Mouse (Mus musculus) small intestine, adult 2 months (tissue): ENCODE measurements around the gene Olfr1406.

Source experiments
- CTCF ChIP-seq: fragments of 200-500 bp; IDR thresholded peaks from 2 replicates; pipeline ENCODE4 v1.5.1; 2012; ENCODE audit warnings: low read depth, mild to moderate bottlenecking, control low read depth, inconsistent platforms, low read length, moderate library complexity, mixed read lengths; ENCODE audit not compliant: insufficient replicate concordance, insufficient read length; ENCODE audit errors: extremely low read depth
- POLR2A ChIP-seq: fragments of 200-500 bp; IDR thresholded peaks from 2 replicates; pipeline ENCODE4 v1.6.1; 2012; ENCODE audit warnings: low read depth, mild to moderate bottlenecking, control low read depth, inconsistent platforms, low read length, moderate library complexity

DNA sequence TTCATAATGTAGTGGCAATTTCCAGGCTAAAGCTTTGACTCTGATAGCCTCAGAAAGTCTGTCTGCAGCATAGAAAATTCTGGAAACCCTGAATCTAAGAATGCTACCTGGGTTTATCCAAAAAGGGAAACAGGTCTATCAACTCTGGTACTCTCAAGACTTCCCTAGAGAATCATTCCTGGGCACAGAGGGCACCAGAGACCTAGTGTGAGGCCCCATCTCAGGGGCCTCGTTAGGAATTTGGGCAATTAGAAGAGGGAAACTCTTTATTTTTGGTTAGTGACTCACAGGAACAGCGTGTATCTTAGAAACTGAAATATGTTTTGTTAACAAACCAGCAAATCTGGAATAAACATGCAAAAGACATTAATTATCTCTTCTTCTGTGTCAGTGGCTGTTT is 53.2 kb downstream of the Olfr1406 start, which contains the start of gene Olfr1408:
- TF ChIP-seq CTCF (no peak), POLR2A (no peak)
